Mouse (Mus musculus) bone marrow, adult 2 months (tissue): ENCODE measurements around the gene Ankrd54.

Source experiments
- CTCF ChIP-seq: fragments of 200-500 bp; IDR thresholded peaks from 2 replicates; pipeline ENCODE4 v1.5.1; 2011; ENCODE audit warnings: low read length, control low read depth; ENCODE audit not compliant: control insufficient read depth, insufficient read depth
- POLR2A ChIP-seq: fragments of 200-500 bp; IDR thresholded peaks from 2 replicates; pipeline ENCODE4 v1.6.1; 2011; ENCODE audit warnings: low read depth, mild to moderate bottlenecking, control low read depth, low read length, borderline replicate concordance; ENCODE audit not compliant: control insufficient read depth

DNA sequence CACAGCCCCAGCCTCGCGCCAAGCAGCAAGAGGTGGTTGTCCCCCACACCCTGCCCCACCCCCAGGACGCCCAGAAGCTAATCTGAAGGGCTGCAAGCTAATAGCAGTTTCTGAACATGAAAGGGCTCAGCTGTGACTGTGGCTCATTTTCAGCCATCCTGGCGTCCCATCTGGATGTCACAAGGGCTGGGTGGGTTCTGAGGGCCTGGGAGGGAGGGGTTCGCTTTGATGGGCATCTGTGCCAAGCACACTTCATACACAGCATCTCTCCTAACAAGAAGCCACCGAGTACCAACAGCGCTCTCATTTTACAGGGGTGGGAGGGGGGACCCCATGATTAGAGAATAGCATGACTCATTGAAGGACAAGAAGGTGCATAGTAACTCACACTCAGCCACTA is 49.3 kb downstream of the Ankrd54 start:
- TF ChIP-seq CTCF = no peak
- TF ChIP-seq POLR2A = no peak
